Mouse (Mus musculus) cerebellum, postnatal 25 days (tissue): ENCODE data around the gene H2-Ab1.

Experiments
- DNase-seq, 2 experiments: peaks; one replicate each; pipeline ENCODE4 v3.0.0; 2021; ENCODE audit warnings: mixed read lengths in 2 of 2

The H2-Ab1 gene

DNA sequence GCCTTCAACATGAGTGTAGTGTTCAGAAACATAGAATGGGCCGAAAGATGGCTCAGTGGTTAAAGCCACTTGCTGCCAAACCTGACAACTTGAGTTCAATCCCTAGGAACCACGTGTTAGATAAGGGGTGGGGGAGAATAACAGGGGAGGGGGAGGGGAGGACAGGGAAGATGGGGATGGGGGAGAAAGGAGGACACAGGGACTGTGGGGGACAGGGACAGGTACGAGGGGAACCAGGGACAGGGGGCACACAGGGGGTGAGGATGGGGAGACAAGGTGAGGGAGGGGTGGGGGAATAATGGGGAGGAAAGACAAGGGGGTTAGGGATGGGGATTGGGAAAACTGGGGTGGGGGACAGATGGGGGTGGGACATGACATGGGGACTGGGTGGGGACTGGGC lies 17.1 kb upstream of the H2-Ab1 start:
- no peak for DNase-seq

DNA sequence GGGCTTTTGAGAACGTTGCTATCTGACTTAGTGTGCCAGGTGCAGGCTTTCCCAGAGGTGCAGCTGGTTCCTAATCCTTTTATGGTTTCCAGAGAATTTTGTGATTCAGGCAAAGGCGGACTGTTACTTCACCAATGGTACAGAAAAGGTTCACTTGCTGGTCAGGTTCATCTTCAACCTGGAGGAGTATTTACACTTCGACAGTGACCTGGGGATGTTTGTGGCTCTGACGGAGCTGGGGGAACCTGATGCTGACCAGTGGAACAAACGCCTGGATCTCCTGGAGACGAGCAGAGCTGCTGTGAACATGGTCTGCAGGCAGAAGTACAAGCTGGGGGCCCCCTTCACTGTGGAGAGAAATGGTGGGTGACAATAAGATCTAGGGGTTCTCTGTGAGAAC lies 16.6 kb upstream of the H2-Ab1 start:
- no peak for DNase-seq

DNA sequence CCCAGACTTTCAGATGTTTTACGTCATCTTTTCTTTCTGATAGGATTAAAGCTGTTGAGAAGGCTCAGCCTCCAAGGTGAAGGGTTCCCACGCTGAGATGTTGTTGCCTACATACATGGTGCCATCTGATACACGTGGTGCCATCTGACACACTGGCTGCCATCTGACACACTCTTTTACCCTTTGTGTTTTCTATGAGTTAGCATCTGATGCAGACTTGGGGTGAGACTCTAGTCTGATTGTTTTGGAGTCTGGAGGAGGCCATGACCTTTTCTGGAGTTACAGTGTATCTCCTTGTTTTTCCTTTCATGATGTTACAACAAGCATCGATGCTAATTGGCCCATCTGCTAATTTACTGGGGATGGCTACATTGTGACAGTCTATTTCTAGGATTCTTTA lies 12.8 kb upstream of the H2-Ab1 start:
- no peak for DNase-seq

DNA sequence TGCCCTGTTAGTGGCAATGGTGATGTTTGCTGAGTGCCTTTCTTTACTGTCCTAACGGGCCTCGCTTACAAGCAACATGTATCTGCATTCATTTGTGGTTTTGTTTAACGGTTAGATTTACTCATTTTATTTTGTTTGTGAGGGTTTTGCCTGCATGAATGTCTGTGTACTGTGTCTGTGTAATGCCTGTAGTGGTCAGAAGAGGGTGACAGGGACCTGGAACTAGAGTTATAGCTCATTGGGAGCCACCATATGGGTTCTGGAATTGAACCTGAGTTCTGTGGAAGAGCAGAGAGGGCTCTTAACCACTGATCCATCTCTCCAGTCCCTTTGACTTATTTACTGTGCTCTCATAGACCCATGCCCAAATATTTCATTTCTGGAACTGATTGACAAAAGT lies 10.4 kb upstream of the H2-Ab1 start:
- no peak for DNase-seq

DNA sequence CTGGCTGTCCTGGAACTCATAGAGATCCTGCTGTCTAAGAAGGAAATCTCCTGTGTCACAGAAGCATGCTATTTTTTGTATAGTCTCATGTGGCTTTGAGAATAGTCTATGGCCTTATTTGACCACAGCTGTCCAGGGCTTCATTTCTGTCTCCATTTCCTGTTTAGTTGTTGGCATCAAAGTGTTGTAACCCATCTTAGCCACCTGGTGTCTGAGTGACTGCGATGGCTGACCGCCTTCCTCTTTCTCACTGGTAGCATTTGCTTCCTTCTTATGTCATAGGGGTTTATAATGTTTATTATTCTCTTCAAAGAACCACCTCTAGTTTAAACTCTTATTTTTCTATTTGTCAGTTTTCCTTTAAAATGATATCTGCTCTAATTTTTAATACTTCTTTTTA lies 8.7 kb upstream of the H2-Ab1 start:
- no peak for DNase-seq

DNA sequence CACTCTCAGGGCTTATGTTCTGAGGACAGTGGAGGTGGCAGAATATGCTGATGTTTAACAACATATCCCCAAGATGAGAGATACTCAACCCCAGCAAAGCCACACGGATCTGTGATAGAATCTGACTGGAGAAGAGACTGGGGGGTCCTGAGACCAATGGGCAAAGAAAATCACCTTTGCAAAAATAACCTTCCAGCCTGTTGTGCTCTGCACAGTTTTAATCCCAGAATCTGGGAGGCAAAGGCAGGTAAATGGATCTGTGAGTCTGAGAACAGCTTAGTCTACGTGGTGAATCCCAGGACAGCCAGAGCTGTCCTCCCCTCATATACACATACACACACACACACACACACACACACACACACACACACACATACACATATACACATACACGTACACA lies 8.1 kb upstream of the H2-Ab1 start:
- no peak for DNase-seq

DNA sequence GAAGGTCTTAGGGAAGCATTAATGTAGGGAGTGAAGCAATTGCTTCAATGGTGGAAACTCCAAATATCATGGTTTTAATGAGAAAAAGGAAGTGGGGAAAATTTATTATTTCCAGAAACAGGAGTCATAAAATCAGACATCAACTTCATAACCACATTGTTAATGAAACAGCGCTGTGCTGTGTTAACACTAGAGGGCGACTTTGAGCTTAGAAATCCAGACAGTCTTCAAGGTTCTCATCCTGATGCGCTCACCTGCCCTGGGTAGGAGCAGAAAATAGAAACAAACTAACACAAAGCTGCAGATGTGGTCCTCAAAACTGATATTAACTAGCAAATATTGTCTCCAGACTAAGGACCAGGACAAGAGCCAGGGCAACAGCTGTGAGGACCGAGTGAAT lies 7.6 kb upstream of the H2-Ab1 start:
- DNase-seq, result peak; percentile 37 to 60

DNA sequence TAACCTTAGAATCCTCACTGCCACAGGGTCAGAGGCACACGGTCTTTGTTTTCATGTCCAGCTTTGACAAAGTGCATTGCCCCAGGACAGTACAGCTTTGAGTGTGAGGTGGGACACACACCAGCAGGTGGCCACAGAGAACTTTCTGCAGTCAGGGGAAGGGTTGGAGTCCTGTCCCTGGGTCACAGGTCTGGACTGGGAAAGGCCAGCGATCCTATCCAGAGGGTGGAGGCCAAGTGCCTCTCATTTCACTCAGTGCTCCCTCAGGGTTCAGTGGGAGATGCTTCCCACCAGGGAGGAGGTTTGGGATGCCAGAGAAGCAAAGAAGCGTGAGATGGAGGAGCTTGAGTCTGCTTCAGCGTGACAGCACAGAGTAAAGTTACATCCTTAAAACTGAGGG lies 5.8 kb upstream of the H2-Ab1 start:
- no peak for DNase-seq

DNA sequence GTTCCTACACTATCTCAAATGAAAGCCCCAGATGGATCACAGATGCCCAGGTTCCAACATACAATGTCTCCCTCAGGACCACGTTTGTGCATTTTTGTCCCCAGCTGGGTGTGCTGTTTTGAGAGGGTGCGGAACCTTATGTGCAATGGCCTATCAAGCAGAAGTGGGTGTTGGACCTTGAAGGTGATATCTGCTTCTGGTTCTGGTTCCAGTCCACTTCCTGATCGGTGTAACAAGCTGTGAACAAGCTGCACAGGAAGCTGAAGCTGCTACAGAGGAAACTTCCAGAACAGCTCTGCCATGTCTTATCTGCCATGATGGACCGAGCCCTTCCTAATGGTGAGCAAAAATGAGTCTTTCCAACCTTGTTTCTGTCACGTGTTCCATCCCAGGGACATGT lies 988 bp upstream of the H2-Ab1 start:
- no peak for DNase-seq

DNA sequence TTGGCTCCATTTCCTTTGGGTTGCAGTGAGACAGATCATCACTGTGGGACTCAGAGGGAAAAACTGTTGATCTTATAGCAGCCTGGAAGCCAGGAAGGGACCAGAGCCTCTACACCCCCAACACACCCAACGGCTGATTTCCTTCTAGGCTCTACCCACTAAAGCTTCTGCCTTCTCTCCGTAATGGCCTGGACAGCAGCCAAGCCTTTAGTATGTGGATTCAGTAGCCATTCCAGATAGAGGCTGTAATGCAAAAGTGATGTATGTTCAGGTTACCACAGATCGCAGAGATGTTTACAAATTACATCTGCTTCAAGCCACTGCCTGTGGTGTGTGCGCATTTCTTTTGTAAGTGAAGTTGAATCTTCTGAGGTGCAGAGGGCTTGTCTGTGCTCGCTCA lies 3.1 kb downstream of the H2-Ab1 start:
- no peak for DNase-seq

DNA sequence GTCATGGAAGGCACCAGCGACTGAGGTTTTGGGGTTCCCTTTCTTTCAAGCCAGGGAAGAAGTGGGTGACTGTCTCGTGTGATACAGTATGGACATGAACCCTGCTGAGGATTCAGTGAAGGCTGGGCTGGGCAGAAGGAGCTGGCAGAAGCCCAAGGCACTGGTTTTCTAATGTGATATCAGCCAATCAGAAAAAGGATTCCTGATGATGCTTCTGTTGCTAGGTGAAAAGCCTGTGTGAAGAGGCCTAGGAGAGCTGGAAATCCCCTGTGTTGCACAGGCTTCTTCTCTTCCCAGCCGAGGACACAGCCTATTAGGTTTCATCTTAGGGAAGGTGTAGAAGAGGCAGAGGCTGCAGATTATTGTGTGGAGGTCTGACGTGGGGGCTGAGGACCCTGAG lies 4.0 kb downstream of the H2-Ab1 start:
- peak; percentile 31 to 62 for DNase-seq

DNA sequence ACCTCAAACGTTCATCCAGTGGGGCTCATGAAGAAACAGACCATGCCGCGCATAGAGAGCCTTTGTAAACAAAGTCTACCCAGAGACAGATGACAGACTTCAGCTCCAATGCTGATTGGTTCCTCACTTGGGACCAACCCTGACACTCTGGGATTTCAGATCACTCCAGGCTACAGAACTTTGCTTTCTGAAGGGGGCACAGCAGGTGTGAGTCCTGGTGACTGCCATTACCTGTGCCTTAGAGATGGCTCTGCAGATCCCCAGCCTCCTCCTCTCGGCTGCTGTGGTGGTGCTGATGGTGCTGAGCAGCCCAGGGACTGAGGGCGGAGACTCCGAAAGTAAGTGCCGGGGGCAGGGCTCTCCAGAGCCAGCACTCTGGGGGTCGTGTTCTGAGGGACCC lies 5.6 kb downstream of the H2-Ab1 start:
- peak; percentile 56 to 76 for DNase-seq

DNA sequence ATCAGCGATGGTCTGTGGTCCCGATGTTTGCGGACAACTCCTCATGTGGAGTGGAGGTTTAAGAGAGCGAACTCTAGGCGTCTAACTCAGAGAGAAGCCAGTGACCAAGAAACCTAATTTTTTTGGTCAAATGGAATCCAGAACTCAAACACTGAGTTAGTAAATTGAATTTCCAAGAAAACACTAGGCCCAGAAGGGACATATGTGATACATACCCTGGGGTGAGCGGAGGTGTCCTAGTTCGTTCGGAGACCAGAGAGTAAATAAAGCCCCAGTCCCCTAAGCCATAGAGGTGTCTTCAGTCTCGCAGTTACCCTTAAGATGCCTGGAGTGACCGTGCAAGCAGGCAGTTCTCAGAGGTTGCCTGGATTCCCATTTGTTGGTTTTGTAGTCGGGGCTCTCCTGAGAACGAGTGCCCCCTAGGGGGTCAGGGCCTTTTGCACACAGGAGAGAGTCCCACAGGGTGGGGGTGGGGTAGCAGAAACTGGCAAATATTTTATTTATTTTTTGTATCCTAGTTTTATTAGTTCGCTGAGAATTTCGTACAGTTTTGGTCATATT lies 6.4 kb downstream of the H2-Ab1 start:
- peak in 1 of 2 experiments; percentile 10 for DNase-seq

DNA sequence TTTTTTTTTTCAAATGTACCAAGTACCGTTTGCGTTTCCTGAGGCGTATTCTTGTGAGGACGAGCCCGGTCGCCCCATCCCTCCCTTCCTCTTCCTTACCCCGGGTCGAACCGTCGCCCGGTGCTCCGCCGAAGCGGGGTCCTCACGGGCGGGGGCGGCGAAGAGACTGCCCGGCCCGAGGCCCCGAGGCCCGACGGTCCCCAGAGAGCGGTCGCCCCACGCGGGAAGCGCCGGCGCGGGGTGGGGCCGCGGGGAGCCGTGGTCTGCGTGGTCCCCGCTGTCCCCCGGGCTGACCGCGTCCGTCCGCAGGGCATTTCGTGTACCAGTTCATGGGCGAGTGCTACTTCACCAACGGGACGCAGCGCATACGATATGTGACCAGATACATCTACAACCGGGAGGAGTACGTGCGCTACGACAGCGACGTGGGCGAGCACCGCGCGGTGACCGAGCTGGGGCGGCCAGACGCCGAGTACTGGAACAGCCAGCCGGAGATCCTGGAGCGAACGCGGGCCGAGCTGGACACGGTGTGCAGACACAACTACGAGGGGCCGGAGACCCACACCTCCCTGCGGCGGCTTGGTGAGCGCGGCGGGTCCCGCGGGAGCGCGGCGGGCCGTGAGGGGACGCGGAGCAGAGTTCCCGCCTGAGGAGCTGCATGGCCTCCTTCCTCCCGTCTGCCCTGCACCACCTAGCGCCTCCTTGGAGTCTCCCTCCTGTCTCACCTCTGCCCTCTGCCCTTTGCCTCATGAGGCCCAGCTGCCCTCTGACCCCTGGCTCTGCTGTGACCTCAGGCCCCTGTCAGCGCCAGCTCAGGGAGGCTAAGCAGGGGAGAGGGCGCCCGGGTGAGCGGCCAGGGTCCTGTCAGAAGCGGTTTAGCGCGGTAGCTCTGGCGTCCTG lies 7.2 kb downstream of the H2-Ab1 start:
- DNase-seq, result peak in 1 of 2 experiments; percentile 20

DNA sequence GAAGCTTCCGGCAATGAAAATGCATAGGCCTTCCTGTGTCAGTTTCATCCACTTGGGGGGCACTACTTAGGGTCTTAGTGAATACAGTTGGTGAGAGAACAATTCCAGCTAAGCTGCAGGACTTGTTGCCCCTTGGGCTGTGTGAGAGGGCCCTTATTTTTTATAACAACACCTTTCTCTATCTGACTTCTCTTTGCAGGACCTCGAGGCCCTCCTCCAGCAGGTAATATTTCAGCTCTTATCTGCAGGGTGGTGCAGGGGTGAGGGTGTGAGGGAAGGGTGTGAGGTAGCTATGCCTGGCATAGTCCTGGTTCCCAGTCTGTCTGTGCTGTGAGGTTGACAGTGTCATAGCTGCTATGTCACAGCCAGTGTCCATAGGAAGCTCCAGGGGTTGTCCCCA lies 10.8 kb downstream of the H2-Ab1 start:
- DNase-seq, result no peak

DNA sequence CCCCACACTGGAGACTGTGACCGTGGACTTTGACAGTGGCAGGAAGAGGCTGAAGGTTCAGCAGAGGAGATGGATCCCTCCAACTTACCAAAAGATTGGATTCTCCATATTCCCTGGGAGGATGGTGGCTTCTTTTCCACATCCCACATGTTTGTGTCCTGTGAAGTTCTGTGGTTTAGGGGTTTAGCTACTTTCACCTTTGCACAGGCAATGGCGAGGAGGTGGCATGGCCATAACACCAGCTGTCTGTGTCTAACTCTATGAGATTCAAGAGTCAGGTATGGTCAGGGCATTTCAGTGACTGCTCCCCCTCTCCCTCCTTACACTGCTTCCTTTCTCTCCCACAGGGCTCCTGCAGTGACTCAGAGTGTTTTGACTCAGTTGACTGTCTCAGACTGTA lies 11.3 kb downstream of the H2-Ab1 start:
- DNase-seq, result no peak

DNA sequence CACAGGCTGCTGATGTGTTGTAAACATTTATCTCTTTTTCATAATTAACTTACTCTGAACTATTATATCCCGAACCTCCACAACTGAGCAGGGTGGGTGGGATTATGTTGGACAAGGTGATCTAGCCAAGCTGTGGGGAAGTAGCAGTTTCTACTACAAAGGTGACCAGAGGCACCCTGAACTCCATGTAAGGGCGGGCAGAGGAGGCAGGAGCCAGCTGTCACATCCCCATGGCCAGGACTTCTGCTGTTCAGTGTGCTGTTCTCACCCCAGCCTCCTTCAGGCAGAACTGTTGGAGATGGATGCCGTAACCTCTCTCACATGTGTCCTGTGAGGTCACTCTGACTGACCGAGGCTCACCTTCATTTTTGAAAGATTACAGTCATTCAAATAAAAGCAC lies 12.3 kb downstream of the H2-Ab1 start:
- no peak for DNase-seq

DNA sequence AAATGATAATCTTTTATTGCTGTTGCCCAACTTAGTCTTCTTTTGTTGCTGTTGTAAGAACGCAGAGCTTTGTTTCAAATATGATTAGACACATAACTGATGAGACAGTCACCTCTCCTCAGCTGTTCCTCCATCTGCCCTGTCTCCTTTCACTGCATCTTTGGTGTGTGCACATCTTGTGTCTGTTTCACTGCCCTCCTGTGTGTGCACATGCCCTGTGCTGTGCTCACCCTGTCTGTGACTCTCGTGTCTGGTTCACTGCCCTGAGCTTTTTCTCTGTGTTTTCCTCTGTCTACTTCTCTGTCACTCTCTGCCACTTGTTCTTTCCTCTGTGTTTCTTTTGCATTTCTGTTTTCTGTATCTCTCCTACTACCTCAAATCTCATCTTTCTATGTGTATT lies 12.7 kb downstream of the H2-Ab1 start:
- no peak for DNase-seq

DNA sequence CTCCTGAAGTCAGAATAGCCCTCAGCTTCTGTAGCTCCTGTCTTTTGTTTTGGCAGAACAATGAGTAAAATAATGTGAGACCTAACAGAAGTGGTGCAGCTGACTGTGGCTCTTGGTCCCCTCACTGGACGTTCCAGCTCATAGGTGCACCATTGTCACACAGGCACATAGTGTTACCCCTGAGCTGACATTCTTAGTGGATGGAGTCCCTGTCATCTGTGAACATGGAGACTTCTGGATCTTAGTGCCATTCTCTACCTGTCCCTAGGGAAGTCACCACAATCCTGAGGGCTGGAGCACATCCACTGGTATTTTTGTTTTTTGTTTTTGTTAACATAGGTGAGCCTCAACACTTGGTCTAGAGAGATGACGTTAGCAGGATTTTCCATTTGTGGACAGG lies 13.5 kb downstream of the H2-Ab1 start:
- DNase-seq, result no peak

DNA sequence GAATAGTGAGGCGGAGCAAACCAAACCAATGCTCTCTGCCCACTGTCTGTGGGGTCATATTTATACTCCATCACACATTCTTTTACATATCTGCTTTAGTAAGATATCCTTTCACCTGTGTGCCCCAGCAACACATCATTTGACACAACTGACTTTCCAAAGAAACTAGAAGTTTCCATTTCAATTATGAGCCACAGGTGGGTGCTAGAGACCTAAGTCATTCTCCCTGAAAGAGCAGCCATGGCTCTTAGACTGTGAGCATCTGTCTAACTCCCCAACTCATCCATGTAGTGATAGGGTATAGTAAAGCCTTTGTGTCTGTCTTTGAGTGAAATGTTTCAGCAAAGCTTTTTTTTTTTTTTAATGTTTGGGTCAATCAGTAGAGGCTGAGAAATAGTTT lies 14.6 kb downstream of the H2-Ab1 start:
- no peak for DNase-seq

DNA sequence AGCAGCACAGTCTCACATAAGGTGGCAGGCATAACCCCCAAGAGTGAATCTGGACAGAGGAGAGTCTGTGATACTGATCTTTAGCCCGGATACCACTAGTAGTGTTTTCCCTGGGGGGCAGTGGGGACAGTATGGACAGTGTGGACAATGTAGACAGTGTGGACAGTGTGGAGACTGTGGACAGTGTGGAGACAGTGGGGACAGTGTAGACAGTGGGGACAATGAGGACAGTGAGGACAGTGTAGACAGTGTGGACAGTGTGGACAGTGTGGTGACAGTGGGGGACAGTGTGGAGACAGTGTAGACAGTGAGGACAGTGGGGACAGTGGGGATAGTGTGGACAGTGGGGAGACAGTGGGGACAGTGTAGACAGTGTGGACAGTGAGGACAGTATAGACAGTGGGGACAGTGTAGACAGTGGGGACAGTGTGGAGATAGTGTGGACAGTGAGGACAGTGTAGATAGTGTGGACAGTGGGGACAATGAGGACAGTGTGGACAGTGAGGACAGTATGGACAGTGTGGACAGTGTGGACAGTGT lies 23.1 kb downstream of the H2-Ab1 start:
- DNase-seq, result no peak

DNA sequence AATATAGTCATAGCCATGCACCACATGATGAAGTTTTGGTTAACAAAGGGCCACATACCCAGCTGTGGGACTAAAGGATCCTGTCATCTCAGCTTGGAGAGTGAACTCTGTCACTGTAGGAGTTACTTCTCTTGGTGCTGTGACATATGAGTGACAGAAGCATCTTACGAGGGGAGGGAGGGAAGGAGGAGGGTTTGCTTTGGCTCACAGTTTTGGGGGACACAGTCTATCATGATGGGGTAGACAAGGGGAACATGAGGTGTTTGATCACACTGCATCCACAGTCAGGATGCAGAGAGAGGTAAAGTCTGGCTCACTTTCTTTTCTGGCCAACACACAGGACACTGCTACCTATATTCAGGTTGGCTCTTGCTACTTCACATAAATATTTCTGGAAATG lies 24.3 kb downstream of the H2-Ab1 start:
- no peak for DNase-seq

DNA sequence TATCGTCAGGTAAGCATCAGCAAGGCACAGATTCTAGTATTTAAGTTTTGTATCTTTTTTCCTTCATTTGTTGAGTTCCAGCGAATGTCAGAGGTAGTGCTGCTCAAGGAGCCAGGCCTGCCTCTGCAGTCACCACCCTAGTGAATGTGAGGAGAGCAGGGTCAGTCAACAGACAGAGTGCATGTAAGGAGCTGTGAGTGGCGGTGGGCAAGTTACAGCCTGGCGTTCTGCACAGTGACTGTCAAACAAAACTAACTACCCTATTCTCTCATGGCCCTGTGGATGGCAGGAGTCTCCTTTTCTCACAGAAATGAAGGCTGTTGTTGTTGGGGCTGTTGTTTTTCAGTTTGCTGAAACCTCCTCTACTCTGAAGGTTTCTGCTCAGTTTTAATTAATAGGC lies 27.9 kb downstream of the H2-Ab1 start:
- DNase-seq, result no peak

DNA sequence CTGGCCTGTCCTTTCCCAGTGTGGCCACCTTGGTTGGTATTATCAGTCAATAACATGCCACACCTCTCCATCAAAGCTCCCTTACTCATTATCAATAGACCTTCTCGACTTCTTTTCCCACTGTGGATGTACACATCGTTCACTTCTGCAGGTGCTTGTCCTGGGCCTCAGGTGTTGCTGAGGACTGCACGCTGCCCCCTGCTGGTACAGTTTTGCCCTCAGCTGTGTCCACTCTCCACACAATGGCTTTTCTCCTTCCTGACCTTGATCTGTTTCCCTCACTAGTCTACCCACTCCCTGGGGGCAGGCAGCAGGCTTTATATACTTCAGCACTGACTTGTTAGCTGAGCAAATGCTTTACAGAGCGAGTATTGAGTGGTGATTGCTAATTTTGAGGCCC lies 28.4 kb downstream of the H2-Ab1 start:
- DNase-seq, result peak in 1 of 2 experiments; percentile 23

DNA sequence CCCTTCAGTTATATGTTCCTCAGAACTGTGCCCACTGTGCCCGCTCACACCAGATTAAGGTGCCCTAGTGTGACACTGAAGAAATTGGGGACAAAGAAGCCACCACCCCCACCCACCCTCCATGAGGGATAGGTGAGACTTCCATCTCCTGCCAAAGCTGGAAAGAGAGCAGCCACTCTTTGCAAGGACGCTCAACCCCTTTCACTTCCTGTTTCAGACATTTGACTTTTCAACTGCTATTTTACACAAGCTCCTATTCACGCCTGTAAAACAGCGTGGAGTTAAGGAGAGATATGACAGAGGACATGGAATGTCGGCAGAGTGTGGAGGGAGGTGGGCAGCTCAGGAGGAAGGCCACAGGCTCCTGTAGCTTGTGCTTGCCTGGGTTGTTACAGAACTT lies 29.0 kb downstream of the H2-Ab1 start:
- DNase-seq, result no peak
